ENCODE assay signal across 21 mouse cellular contexts in the genomic region with DNA sequence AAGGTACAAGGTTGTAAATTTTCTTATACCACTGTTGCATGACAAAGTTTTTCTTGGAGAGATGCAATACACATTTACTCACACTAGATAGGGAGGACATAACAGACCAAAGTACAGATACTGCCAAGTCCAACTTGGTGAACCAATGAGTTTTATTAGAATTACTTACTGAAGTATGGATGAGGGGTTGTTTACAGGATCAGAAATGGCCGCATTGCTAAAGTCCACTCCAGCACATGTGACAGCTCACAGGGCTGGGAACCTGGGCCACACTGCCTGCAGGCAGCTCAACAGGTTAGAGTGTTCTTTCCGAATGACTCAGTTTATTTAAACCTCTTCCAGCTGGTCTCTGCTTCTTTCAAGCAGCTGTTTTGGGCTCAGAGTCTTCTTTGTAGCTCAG. TPM values are rescaled to one million over a fixed set of nuclear protein-coding genes. Genes with fewer than 3 reads are reported as not detected.
"Had no signal": no experiment of that assay in that cellular context is flagged by ENCODE, and none has a peak within 500 bp of the region (broad histone marks: within the 10 kb centered on the region; RNA-seq: fewer than 3 reads in every experiment).

No protein-coding gene starts in this region.

- H3K36me3 ChIP-seq: liver, embryonic 13.5 days; liver, embryonic 15.5 days; lung, embryonic 15.5 days; neural tube, embryonic 12.5 days; stomach, embryonic 15.5 days had no signal

- H3K9me3 ChIP-seq: liver, embryonic 13.5 days; liver, embryonic 15.5 days; lung, embryonic 15.5 days; megakaryocyte, embryonic 14.5 days; neural tube, embryonic 12.5 days; stomach, embryonic 15.5 days had no signal

- H3K9ac ChIP-seq: liver, embryonic 13.5 days; liver, embryonic 15.5 days; liver, postnatal 0 days; lung, embryonic 15.5 days; neural tube, embryonic 12.5 days; stomach, embryonic 15.5 days had no signal

- H3K27me3 ChIP-seq: liver, embryonic 13.5 days; liver, embryonic 15.5 days; lung, embryonic 15.5 days; megakaryocyte, embryonic 14.5 days; neural tube, embryonic 12.5 days; stomach, embryonic 15.5 days had no signal

- ATAC-seq: liver, postnatal 0 days; lung, postnatal 0 days had no signal

- H3K27ac ChIP-seq: liver, embryonic 13.5 days; liver, embryonic 15.5 days; lung, embryonic 15.5 days; macrophage; neural tube, embryonic 12.5 days; stomach, embryonic 15.5 days had no signal

- H3K4me3 ChIP-seq: liver, embryonic 13.5 days; liver, embryonic 15.5 days; lung, embryonic 15.5 days; megakaryocyte, embryonic 14.5 days; neural tube, embryonic 12.5 days; stomach, embryonic 15.5 days had no signal

- DNase-seq: liver, embryonic 13.5 days; liver, postnatal 0 days; lung, adult 2 months; lung, postnatal 14 days; lung, postnatal 36 days; right cerebral cortex, postnatal 14 days; thymus, adult 2 months; thymus, postnatal 25 days; thymus, postnatal 4 days had no signal

- H3K4me1 ChIP-seq: liver, embryonic 13.5 days; liver, embryonic 15.5 days; lung, embryonic 15.5 days; megakaryocyte, embryonic 14.5 days; neural tube, embryonic 12.5 days; stomach, embryonic 15.5 days had no signal

- H3K4me2 ChIP-seq: liver, embryonic 13.5 days; liver, embryonic 15.5 days; lung, embryonic 15.5 days; neural tube, embryonic 12.5 days; stomach, embryonic 15.5 days had no signal

RNA-seq across cellular contexts. Expression of gene Lgr5, which starts 37.4 kb away (rescaled TPM):
- total RNA-seq: megakaryocyte progenitor cell, adult 5-6 weeks; monocyte, adult 5-6 weeks had no signal
- polyA plus RNA-seq: macrophage had no signal

RNA-seq across cellular contexts. Expression of gene A930009A15Rik, which starts 55.2 kb away (rescaled TPM):
- total RNA-seq: megakaryocyte progenitor cell, adult 5-6 weeks; monocyte, adult 5-6 weeks; neutrophil, adult 5-6 weeks had no signal
- polyA plus RNA-seq: liver, embryonic 13.5 days; liver, embryonic 15.5 days; lung, adult 2 months; lung, embryonic 15.5 days; lung, postnatal 0 days; macrophage; stomach, embryonic 15.5 days; testis, adult 2 months; thymus, adult 2 months; urinary bladder, adult 2 months had no signal
